Mouse (Mus musculus): ENCODE measurements around the gene Wdr91. TPM values are rescaled to one million over a fixed set of nuclear protein-coding genes. Genes with fewer than 3 reads are reported as not detected.

Wdr91 gene
- polyA plus RNA-seq, 1 experiment from 2014 or later, result 12.4 TPM

GRCm38 (mm10) chr6:34865213-34865612 is 45.5 kb downstream of the Wdr91 start:
- H3K27ac ChIP-seq (replicated peaks), result no peak overlapping the region
- 77% methylated on average over 5 of the region's 5 CpGs for WGBS
- ATAC-seq (replicated peaks), result no peak
- H3K9me3 ChIP-seq, result no peaks in the 10 kb centered on the region
- H3K4me2 ChIP-seq (replicated peaks), result no peak overlapping the region
- H3K27me3 ChIP-seq, result no peaks in the 10 kb centered on the region
- no peak overlapping the region for H3K9ac ChIP-seq (replicated peaks)
- H3K4me1 ChIP-seq, result no peaks in the 10 kb centered on the region
- no peaks in the 10 kb centered on the region for H3K36me3 ChIP-seq
- H3K4me3 ChIP-seq, result no peak overlapping the region

GRCm38 (mm10) chr6:34863786-34864514 is 46.7 kb downstream of the Wdr91 start:
- H3K9ac ChIP-seq (replicated peaks), result no peak overlapping the region
- H3K36me3 ChIP-seq, result no peaks in the 10 kb centered on the region
- no peaks in the 10 kb centered on the region for H3K27me3 ChIP-seq
- no peaks in the 10 kb centered on the region for H3K9me3 ChIP-seq
- H3K4me2 ChIP-seq (replicated peaks), result no peak overlapping the region
- ATAC-seq (replicated peaks), result no peak
- no peak overlapping the region for H3K27ac ChIP-seq (replicated peaks)
- no peaks in the 10 kb centered on the region for H3K4me1 ChIP-seq
- WGBS, result 70% methylated on average over 9 of the region's 9 CpGs
- no peak overlapping the region for H3K4me3 ChIP-seq

- no peaks in the 10 kb centered on the region for H3K9me3 ChIP-seq
Observed at GRCm38 (mm10) chr6:34862791-34863403, 47.8 kb downstream of the Wdr91 start, which contains the start of gene Tmem140. Tmem140 (plus strand) TSS chr6:34863146.

GRCm38 (mm10) chr6:34862381-34862780 is 48.3 kb downstream of the Wdr91 start:
- Histone ChIP-seq H3K4me1 (no peaks in the 10 kb centered on the region), H3K4me2 (replicated peaks) (no peak overlapping the region), H3K9me3 (no peaks in the 10 kb centered on the region), H3K4me3 (no peak overlapping the region), H3K9ac (replicated peaks) (no peak overlapping the region), H3K27me3 (no peaks in the 10 kb centered on the region), H3K36me3 (no peaks in the 10 kb centered on the region), H3K27ac (replicated peaks) (no peak overlapping the region)
- WGBS, result 94% methylated on average over 6 of the region's 6 CpGs
- ATAC-seq (replicated peaks), result no peak

More at GRCm38 (mm10) chr6:34862791-34863403, 47.8 kb downstream of the Wdr91 start, which contains the start of gene Tmem140:
- H3K4me1 ChIP-seq, result no peaks in the 10 kb centered on the region
- no peak for ATAC-seq (replicated peaks)
- WGBS, result 66% methylated on average over 11 of the region's 11 CpGs
- H3K4me3 ChIP-seq, result no peak within 1 kb of the TSS
- H3K27ac ChIP-seq (replicated peaks), result no peak within 1 kb of the TSS
- H3K27me3 ChIP-seq, result no peaks in the 10 kb centered on the region
- no peaks in the 10 kb centered on the region for H3K36me3 ChIP-seq
- no peak within 1 kb of the TSS for H3K4me2 ChIP-seq (replicated peaks)
- H3K9ac ChIP-seq (replicated peaks), result no peak within 1 kb of the TSS

GRCm38 (mm10) chr6:34861546-34862053 is 49.1 kb downstream of the Wdr91 start:
- no peaks in the 10 kb centered on the region for H3K9me3 ChIP-seq
- no peak for ATAC-seq (replicated peaks)
- WGBS, result 93% methylated on average over 11 of the region's 11 CpGs
- H3K27me3 ChIP-seq, result no peaks in the 10 kb centered on the region
- H3K4me2 ChIP-seq (replicated peaks), result no peak overlapping the region
- no peak overlapping the region for H3K4me3 ChIP-seq
- no peak overlapping the region for H3K9ac ChIP-seq (replicated peaks)
- no peaks in the 10 kb centered on the region for H3K36me3 ChIP-seq
- no peaks in the 10 kb centered on the region for H3K4me1 ChIP-seq
- no peak overlapping the region for H3K27ac ChIP-seq (replicated peaks)

GRCm38 (mm10) chr6:34832352-34832751 is 78.3 kb downstream of the Wdr91 start:
- H3K36me3 ChIP-seq, result no peaks in the 10 kb centered on the region
- no peaks in the 10 kb centered on the region for H3K27me3 ChIP-seq
- H3K9me3 ChIP-seq, result no peaks in the 10 kb centered on the region
- H3K9ac ChIP-seq (replicated peaks), result no peak overlapping the region
- ATAC-seq (replicated peaks), result no peak
- H3K4me3 ChIP-seq, result no peak overlapping the region
- H3K4me2 ChIP-seq (replicated peaks), result no peak overlapping the region
- H3K4me1 ChIP-seq, result no peaks in the 10 kb centered on the region
- 95% methylated on average over 5 of the region's 5 CpGs for WGBS
- no peak overlapping the region for H3K27ac ChIP-seq (replicated peaks)

Other genes with a start within 250 kb of the Wdr91 start
- 8.9 and 10.9 TPM in 2 replicates for gene Agbl3, start 130.4 kb downstream of the Wdr91 start, polyA plus RNA-seq (2015; fragmentation: Nextera tagmentation; extraction: Ambion mirVana)
- gene Tmem140, start 47.7 kb downstream of the Wdr91 start, polyA plus RNA-seq (2015; fragmentation: Nextera tagmentation; extraction: Ambion mirVana), result 1.3 and 1.6 TPM in 2 replicates
- gene Cyren, start 32.8 kb downstream of the Wdr91 start, polyA plus RNA-seq (2015; fragmentation: Nextera tagmentation; extraction: Ambion mirVana), result 11.4 and 13.7 TPM in 2 replicates
- gene Stra8, start 9.3 kb upstream of the Wdr91 start, polyA plus RNA-seq (2015; fragmentation: Nextera tagmentation; extraction: Ambion mirVana), result not detected in 2 replicates
- gene Slc23a4, start 77.5 kb upstream of the Wdr91 start, polyA plus RNA-seq (2015; fragmentation: Nextera tagmentation; extraction: Ambion mirVana), result 0.42 and 0.48 TPM in 2 replicates
- gene Cnot4, start 222.8 kb upstream of the Wdr91 start, polyA plus RNA-seq (2015; fragmentation: Nextera tagmentation; extraction: Ambion mirVana), result 34.4 and 37.8 TPM in 2 replicates

Measured in forebrain, embryonic 15.5 days (tissue).